In the genomic region with DNA sequence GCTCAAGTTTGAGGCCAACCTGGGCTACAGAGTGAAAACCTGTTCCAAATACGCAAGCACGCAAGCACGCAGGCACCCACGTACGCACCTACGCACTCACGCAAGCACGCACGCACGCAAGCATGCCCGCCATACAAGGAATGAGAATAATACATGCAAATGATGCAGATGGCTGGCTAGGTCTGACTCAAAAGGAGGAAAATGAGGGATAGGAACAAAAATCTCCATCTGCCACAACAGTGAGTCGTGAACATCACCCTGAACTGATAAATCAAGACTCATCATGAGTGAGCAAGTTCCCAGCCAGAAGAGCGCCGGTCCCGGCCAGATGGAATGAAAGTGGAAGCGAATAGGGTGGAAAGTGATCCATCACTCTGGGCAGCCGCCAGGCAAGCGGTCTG, we compare ENCODE assay signal across 10 mouse cellular contexts. TPM values are rescaled to one million over a fixed set of nuclear protein-coding genes. Genes with fewer than 3 reads are reported as not detected.
A peak's percentile ranks its signal among the peaks of the same experiment; 100 is the strongest.
DNase-seq lines count a peak whose midpoint lies in the region; ATAC-seq and TF ChIP-seq lines count a peak whose summit lies in the region.
"Had no signal": no experiment of that assay in that cellular context is flagged by ENCODE, and none has a peak within 500 bp of the region (broad histone marks: within the 10 kb centered on the region; RNA-seq: fewer than 3 reads in every experiment).

No protein-coding gene starts in this region.

- TF ChIP-seq POLR2A in kidney, adult 2 months (IDR thresholded peaks at IDR 0.05; ENCODE audit: low read depth, low read length), result no peak

- H3K4me1 ChIP-seq in kidney, postnatal 0 days (replicated peaks; ENCODE audit: insufficient read depth, low read length), result peaks cover 7% of the 10 kb centered on the region; the same call in 1 of the 2 replicates
- H3K4me1 ChIP-seq in kidney, embryonic 14.5 days (ENCODE audit: control insufficient read depth, insufficient read depth, low read length), result peaks cover 8% of the 10 kb centered on the region; the same call in 1 of the 2 replicates
- no peaks in the 10 kb centered on the region for H3K4me1 ChIP-seq in midbrain, embryonic 11.5 days (ENCODE audit: control insufficient read depth, insufficient read depth, low read length)
- H3K4me1 ChIP-seq in kidney, adult 2 months (ENCODE audit: control insufficient read depth, insufficient read depth, low read length), result peaks cover 38% of the 10 kb centered on the region

- no peak for ATAC-seq in kidney, postnatal 0 days (replicated peaks; ENCODE audit: low FRiP score, low read depth)
- ATAC-seq in kidney, embryonic 14.5 days (ENCODE audit: low FRiP score, low TSS enrichment), result no peak
- no peak for ATAC-seq in midbrain, embryonic 11.5 days (ENCODE audit: low FRiP score)

- 77% methylated on average over 18 of the region's 18 CpGs for WGBS in kidney, postnatal 0 days
- WGBS in kidney, embryonic 14.5 days, result 77% methylated on average over 18 of the region's 18 CpGs
- WGBS in midbrain, embryonic 11.5 days, result 94% methylated on average over 18 of the region's 18 CpGs
- WGBS in kidney, adult 2 months, result 78% methylated on average over 18 of the region's 18 CpGs

- DNase-seq in kidney, postnatal 0 days (ENCODE audit: low spot score), result peak; percentile 7
- peak; percentile 61 for DNase-seq in Muller cell, postnatal 12 days (ENCODE audit: inconsistent ontology term)
- peak; percentile 82 to 89 for DNase-seq in layer of hippocampus, adult 18-20 months (ENCODE audit: low spot score in 2 of 2)
- DNase-seq in right cerebral cortex, adult 2 months (ENCODE audit: low spot score in 2 of 2), result peak; percentile 64 to 76
- no peak for DNase-seq in midbrain, embryonic 11.5 days (ENCODE audit: low spot score, missing footprints)
- no peak for DNase-seq in kidney, adult 2 months
- DNase-seq in urinary bladder, postnatal 14 days (ENCODE audit: low spot score), result no peak

- H3K36me3 ChIP-seq in kidney, postnatal 0 days (ENCODE audit: insufficient read depth, low read length), result no peaks in the 10 kb centered on the region
- H3K36me3 ChIP-seq in kidney, embryonic 14.5 days (ENCODE audit: control insufficient read depth, insufficient read depth, low read length), result no peaks in the 10 kb centered on the region
- no peaks in the 10 kb centered on the region for H3K36me3 ChIP-seq in midbrain, embryonic 11.5 days (ENCODE audit: control insufficient read depth, insufficient read depth, low read length)
- no peaks in the 10 kb centered on the region for H3K36me3 ChIP-seq in kidney, adult 2 months (ENCODE audit: control insufficient read depth, insufficient read depth, low read length)
- H3K36me3 ChIP-seq: hindbrain, embryonic 13.5 days; lung, embryonic 15.5 days had no signal

- H3K4me3 ChIP-seq in kidney, postnatal 0 days (replicated peaks; ENCODE audit: low read depth, low read length), result no peak overlapping the region
- no peak overlapping the region for H3K4me3 ChIP-seq in kidney, embryonic 14.5 days (ENCODE audit: low read length)
- H3K4me3 ChIP-seq in midbrain, embryonic 11.5 days (ENCODE audit: low read depth, low read length), result no peak overlapping the region
- no peak overlapping the region for H3K4me3 ChIP-seq in kidney, adult 2 months (ENCODE audit: insufficient read depth, low read depth, low read length)
- H3K4me3 ChIP-seq: hindbrain, embryonic 13.5 days; lung, embryonic 15.5 days had no signal

- H3K4me2 ChIP-seq in kidney, postnatal 0 days (ENCODE audit: low read length), result no peak overlapping the region
- H3K4me2 ChIP-seq in kidney, embryonic 14.5 days (replicated peaks; ENCODE audit: low read depth, low read length), result no peak overlapping the region
- no peak overlapping the region for H3K4me2 ChIP-seq in midbrain, embryonic 11.5 days
- H3K4me2 ChIP-seq: hindbrain, embryonic 13.5 days; lung, embryonic 15.5 days had no signal

- H3K9ac ChIP-seq in kidney, postnatal 0 days (ENCODE audit: low read depth, low read length), result no peak overlapping the region
- H3K9ac ChIP-seq in kidney, embryonic 14.5 days (ENCODE audit: low read depth, low read length), result no peak overlapping the region
- no peak overlapping the region for H3K9ac ChIP-seq in midbrain, embryonic 11.5 days (ENCODE audit: low read length)
- H3K9ac ChIP-seq: hindbrain, embryonic 13.5 days; lung, embryonic 15.5 days had no signal

- H3K27ac ChIP-seq in kidney, postnatal 0 days, result no peak overlapping the region
- no peak overlapping the region for H3K27ac ChIP-seq in kidney, embryonic 14.5 days (ENCODE audit: low read depth, low read length)
- no peak overlapping the region for H3K27ac ChIP-seq in midbrain, embryonic 11.5 days (ENCODE audit: low read depth, low read length)
- no peak overlapping the region; the same call in 1 of the 2 replicates for H3K27ac ChIP-seq in kidney, adult 2 months (ENCODE audit: insufficient read depth, low read depth, low read length)
- H3K27ac ChIP-seq: hindbrain, embryonic 13.5 days had no signal

- H3K27me3 ChIP-seq in kidney, postnatal 0 days (ENCODE audit: insufficient read depth, low read length), result no peaks in the 10 kb centered on the region
- H3K27me3 ChIP-seq in kidney, embryonic 14.5 days (ENCODE audit: control insufficient read depth, insufficient read depth, low read length), result no peaks in the 10 kb centered on the region
- H3K27me3 ChIP-seq in midbrain, embryonic 11.5 days (ENCODE audit: control insufficient read depth, insufficient read depth, low read length), result no peaks in the 10 kb centered on the region
- no peaks in the 10 kb centered on the region for H3K27me3 ChIP-seq in kidney, adult 2 months (replicated peaks; ENCODE audit: control insufficient read depth, insufficient read depth, low read length)
- H3K27me3 ChIP-seq: hindbrain, embryonic 13.5 days; lung, embryonic 15.5 days had no signal

- H3K9me3 ChIP-seq in kidney, postnatal 0 days (replicated peaks; ENCODE audit: low read length), result no peaks in the 10 kb centered on the region
- H3K9me3 ChIP-seq in kidney, embryonic 14.5 days (ENCODE audit: control insufficient read depth, low read length), result no peaks in the 10 kb centered on the region
- no peaks in the 10 kb centered on the region for H3K9me3 ChIP-seq in midbrain, embryonic 11.5 days (ENCODE audit: control insufficient read depth, low read length)
- H3K9me3 ChIP-seq: hindbrain, embryonic 13.5 days; lung, embryonic 15.5 days had no signal

- no peak for TF ChIP-seq CTCF in kidney, postnatal 0 days (IDR thresholded peaks at IDR 0.05; ENCODE audit: low read depth)
- TF ChIP-seq CTCF in kidney, adult 2 months (conservative IDR thresholded peaks at IDR 0.05; ENCODE audit: insufficient read depth, insufficient read length, low read depth, low read length), result no peak

RNA-seq across cellular contexts. Expression of gene Ankrd33b, which starts 22.7 kb away (rescaled TPM):
- polyA plus RNA-seq in kidney, postnatal 0 days (2015; fragmentation: Nextera tagmentation; extraction: Ambion mirVana), result 10.5 and 12.0 TPM in 2 replicates
- polyA plus RNA-seq in kidney, embryonic 14.5 days (2014; fragmentation: Nextera tagmentation; extraction: Ambion mirVana), result 2.1 and 3.7 TPM in 2 replicates
- total RNA-seq in layer of hippocampus, adult 18-20 months (2021), result 10 to 100 TPM; 61.6 to 66.7 TPM
- 0.57 and 0.61 TPM in 2 replicates for polyA plus RNA-seq in midbrain, embryonic 11.5 days (2014; fragmentation: Nextera tagmentation; extraction: Ambion mirVana)
- polyA plus RNA-seq in kidney, adult 2 months (2012; rRNA removed), result 21.8 and 26.9 TPM in 2 replicates

Comparison
In these comparisons a context has a peak if more than half of its experiments do, and no peak if none do; other contexts are left out.
1. DNase-seq: peak in kidney, postnatal 0 days (single experiment), Muller cell, postnatal 12 days (single experiment), layer of hippocampus, adult 18-20 months (2 of 2) and right cerebral cortex, adult 2 months (2 of 2); none in midbrain, embryonic 11.5 days (single experiment), kidney, adult 2 months (single experiment) and urinary bladder, postnatal 14 days (single experiment).